Mouse (Mus musculus): ENCODE data around the gene Abca8b. TPM values are rescaled to one million over a fixed set of nuclear protein-coding genes. Genes with fewer than 3 reads are reported as not detected.
A peak's percentile ranks its signal among the peaks of the same experiment; 100 is the strongest.
"Not testable (repeated sequence)": the region's sequence is repeated elsewhere in the genome, so short reads cannot be mapped to it uniquely, and the experiment has no call there.

The Abca8b gene
- polyA plus RNA-seq (2015; fragmentation: Nextera tagmentation; extraction: Ambion mirVana) = 6.4 and 7.8 TPM in 2 replicates

DNA sequence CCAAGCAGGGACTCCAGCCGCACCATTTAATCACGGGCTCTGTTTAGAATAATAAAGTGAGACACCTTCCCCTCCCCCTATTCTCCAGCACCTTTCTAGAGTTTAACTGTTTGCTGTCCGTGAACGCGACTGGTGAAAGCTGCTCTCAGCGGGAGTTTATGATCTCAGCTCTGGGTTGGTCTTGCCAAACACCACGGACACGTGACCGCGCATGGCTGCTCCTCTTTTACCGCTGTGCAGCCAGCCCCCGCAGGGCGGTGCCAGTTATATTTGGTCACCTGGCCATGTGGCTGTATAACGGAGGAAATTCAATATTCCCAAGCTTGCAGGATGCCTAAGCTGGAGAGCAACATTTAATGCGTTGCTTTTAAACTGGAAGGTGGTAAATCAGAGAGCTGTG lies at the start of gene Abca8b:
Gene Abca8b, minus strand, starts transcription at position 222 of the 400 bp plus-strand sequence.
- Histone ChIP-seq H3K4me3 (replicated peaks) (peak within 1 kb of the TSS; percentile 41), H3K27ac (replicated peaks) (peak within 1 kb of the TSS; percentile 78), H3K9ac (no peak within 1 kb of the TSS), H3K36me3 (replicated peaks) (no peaks in the 10 kb centered on the region), H3K9me3 (replicated peaks) (no peaks in the 10 kb centered on the region), H3K4me2 (peak within 1 kb of the TSS; percentile 46), H3K4me1 (replicated peaks) (no peaks in the 10 kb centered on the region), H3K27me3 (peaks cover 3% of the 10 kb centered on the region; the same call in 1 of the 2 replicates)
- under 1% methylated on average over 15 of the region's 15 CpGs for WGBS (ENCODE audit: insufficient replicate concordance)
- peak; percentile 71 for ATAC-seq (ENCODE audit: insufficient read depth)

GRCm38 (mm10) chr11:110037795-110038194 lies 42.1 kb upstream of the Abca8b start:
- Histone ChIP-seq H3K4me2 (no peak overlapping the region), H3K9me3 (replicated peaks) (no peaks in the 10 kb centered on the region), H3K4me1 (replicated peaks) (no peaks in the 10 kb centered on the region), H3K9ac (no peak overlapping the region), H3K27ac (replicated peaks) (no peak overlapping the region), H3K4me3 (replicated peaks) (no peak overlapping the region), H3K36me3 (replicated peaks) (no peaks in the 10 kb centered on the region), H3K27me3 (no peaks in the 10 kb centered on the region)
- 37% methylated on average over 2 of the region's 2 CpGs for WGBS (ENCODE audit: insufficient replicate concordance)
- ATAC-seq (ENCODE audit: insufficient read depth) = no peak

GRCm38 (mm10) chr11:110028913-110029695 lies 33.5 kb upstream of the Abca8b start:
- H3K4me1 ChIP-seq (replicated peaks) = no peaks in the 10 kb centered on the region
- H3K4me2 ChIP-seq = no peak overlapping the region
- peak; percentile 44 for ATAC-seq (ENCODE audit: insufficient read depth)
- H3K9me3 ChIP-seq (replicated peaks) = no peaks in the 10 kb centered on the region
- H3K27me3 ChIP-seq = no peaks in the 10 kb centered on the region
- no peak overlapping the region for H3K4me3 ChIP-seq (replicated peaks)
- 40% methylated on average over 7 of the region's 7 CpGs for WGBS (ENCODE audit: insufficient replicate concordance)
- H3K9ac ChIP-seq = no peak overlapping the region
- no peak overlapping the region for H3K27ac ChIP-seq (replicated peaks)
- no peaks in the 10 kb centered on the region for H3K36me3 ChIP-seq (replicated peaks)

DNA sequence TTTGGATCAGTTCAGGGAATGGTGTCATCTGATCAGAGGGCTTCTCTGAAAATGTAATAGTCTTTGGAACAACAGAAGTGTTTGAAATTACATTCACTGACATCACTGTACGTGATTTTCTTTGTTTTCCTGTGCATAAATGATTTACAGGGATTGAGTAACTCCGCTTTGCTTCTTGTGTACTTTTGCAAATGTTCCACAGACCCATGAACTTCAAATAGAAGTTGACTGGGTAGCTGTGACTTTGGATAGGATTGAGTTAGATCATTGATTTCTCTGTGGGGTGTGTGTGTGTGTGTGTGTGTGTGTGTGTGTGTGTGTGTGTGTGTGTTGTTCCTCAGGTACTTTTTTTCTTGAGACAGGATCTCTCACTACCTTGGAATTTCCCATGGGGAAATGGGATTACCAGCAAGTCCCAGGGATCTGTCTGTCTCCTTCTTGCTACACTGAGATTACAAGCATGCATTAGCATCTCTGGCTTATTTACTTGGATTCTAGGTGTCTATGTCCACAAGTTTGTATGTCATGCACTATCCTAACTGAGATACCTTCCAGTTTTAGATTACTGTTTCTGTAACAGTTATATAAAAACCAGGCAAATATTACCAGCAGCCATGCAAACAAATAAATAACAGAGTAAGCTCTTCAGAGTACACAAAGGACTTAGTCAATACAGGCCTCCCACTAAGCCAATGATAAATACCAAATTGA lies 15.3 kb upstream of the Abca8b start:
- Histone ChIP-seq H3K27me3 (no peaks in the 10 kb centered on the region), H3K9me3 (replicated peaks) (no peaks in the 10 kb centered on the region), H3K4me1 (replicated peaks) (no peaks in the 10 kb centered on the region), H3K27ac (replicated peaks) (no peak overlapping the region; the same call in 1 of the 2 replicates), H3K4me3 (replicated peaks) (no peak overlapping the region), H3K36me3 (replicated peaks) (no peaks in the 10 kb centered on the region), H3K4me2 (no peak overlapping the region), H3K9ac (no peak overlapping the region)
- peak; percentile 82 for ATAC-seq (ENCODE audit: insufficient read depth)
- WGBS (ENCODE audit: insufficient replicate concordance) = 45% methylated on average over 2 of the region's 2 CpGs

- peak overlapping the region; percentile 41 for H3K4me3 ChIP-seq (replicated peaks)
- H3K36me3 ChIP-seq (replicated peaks) = no peaks in the 10 kb centered on the region
- no peaks in the 10 kb centered on the region for H3K4me1 ChIP-seq (replicated peaks)
- no peaks in the 10 kb centered on the region for H3K9me3 ChIP-seq (replicated peaks)
- H3K27me3 ChIP-seq = peaks cover 3% of the 10 kb centered on the region; the same call in 1 of the 2 replicates
- WGBS (ENCODE audit: insufficient replicate concordance) = 7% methylated on average over 3 of the region's 3 CpGs
- peak overlapping the region; percentile 28; the same call in 1 of the 2 replicates for H3K4me2 ChIP-seq
- ATAC-seq (ENCODE audit: insufficient read depth) = peak; percentile 58
- peak overlapping the region; percentile 78 for H3K27ac ChIP-seq (replicated peaks)
- H3K9ac ChIP-seq = no peak overlapping the region
Measured at GRCm38 (mm10) chr11:109995013-109995412, 632 bp downstream of the Abca8b start.

- no peak overlapping the region for H3K9ac ChIP-seq
- no peaks in the 10 kb centered on the region for H3K9me3 ChIP-seq (replicated peaks)
- ATAC-seq (ENCODE audit: insufficient read depth) = no peak
- H3K4me1 ChIP-seq (replicated peaks) = no peaks in the 10 kb centered on the region; the same call in 1 of the 2 replicates
- peak overlapping the region; percentile 41 for H3K4me3 ChIP-seq (replicated peaks)
- H3K36me3 ChIP-seq (replicated peaks) = no peaks in the 10 kb centered on the region
- peak overlapping the region; percentile 78 for H3K27ac ChIP-seq (replicated peaks)
- H3K27me3 ChIP-seq = peaks cover 3% of the 10 kb centered on the region; the same call in 1 of the 2 replicates
- peak overlapping the region; percentile 48 for H3K4me2 ChIP-seq
- 20% methylated on average over 6 of the region's 6 CpGs for WGBS (ENCODE audit: insufficient replicate concordance)
Measured at GRCm38 (mm10) chr11:109994014-109994413, 1.6 kb downstream of the Abca8b start.

- WGBS (ENCODE audit: insufficient replicate concordance) = 37% methylated on average over 3 of the region's 3 CpGs
- ATAC-seq (ENCODE audit: insufficient read depth) = no peak
- no peak overlapping the region for H3K9ac ChIP-seq
- no peaks in the 10 kb centered on the region for H3K9me3 ChIP-seq (replicated peaks)
- H3K36me3 ChIP-seq (replicated peaks) = no peaks in the 10 kb centered on the region
- no peak overlapping the region for H3K4me2 ChIP-seq
- H3K4me1 ChIP-seq (replicated peaks) = no peaks in the 10 kb centered on the region; the same call in 1 of the 2 replicates
- peaks cover 3% of the 10 kb centered on the region; the same call in 1 of the 2 replicates for H3K27me3 ChIP-seq
- no peak overlapping the region for H3K27ac ChIP-seq (replicated peaks)
- no peak overlapping the region for H3K4me3 ChIP-seq (replicated peaks)
Measured at GRCm38 (mm10) chr11:109991270-109991669, 4.4 kb downstream of the Abca8b start.

DNA sequence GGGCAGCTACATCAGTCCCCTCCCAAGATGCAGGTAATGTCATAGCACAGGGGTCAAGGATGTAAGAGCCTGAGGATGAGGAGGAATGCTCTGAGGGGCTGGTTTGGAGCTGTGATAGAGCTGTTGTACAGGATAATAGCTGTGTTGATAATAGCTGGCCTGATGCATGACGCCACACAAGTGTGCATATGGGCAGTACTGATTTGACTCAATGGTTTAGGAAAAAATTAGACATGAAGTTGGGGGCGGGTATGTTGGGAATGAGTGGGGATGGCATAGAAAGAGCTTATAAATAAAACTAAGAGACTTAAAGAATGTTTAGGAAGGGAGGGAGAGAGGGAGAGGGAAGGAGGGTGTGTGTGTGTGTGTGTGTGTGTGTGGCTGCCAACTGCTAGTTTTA lies 5.4 kb downstream of the Abca8b start:
- H3K4me2 ChIP-seq = no peak overlapping the region
- ATAC-seq (ENCODE audit: insufficient read depth) = no peak
- no peak overlapping the region for H3K27ac ChIP-seq (replicated peaks)
- no peaks in the 10 kb centered on the region for H3K9me3 ChIP-seq (replicated peaks)
- H3K4me1 ChIP-seq (replicated peaks) = no peaks in the 10 kb centered on the region; the same call in 1 of the 2 replicates
- H3K9ac ChIP-seq = no peak overlapping the region
- 59% methylated on average over 2 of the region's 2 CpGs for WGBS (ENCODE audit: insufficient replicate concordance)
- no peaks in the 10 kb centered on the region for H3K27me3 ChIP-seq
- H3K36me3 ChIP-seq (replicated peaks) = no peaks in the 10 kb centered on the region
- no peak overlapping the region for H3K4me3 ChIP-seq (replicated peaks)

GRCm38 (mm10) chr11:109988164-109988563 lies 7.5 kb downstream of the Abca8b start:
- H3K27me3 ChIP-seq = no peaks in the 10 kb centered on the region
- no peaks in the 10 kb centered on the region; the same call in 1 of the 2 replicates for H3K4me1 ChIP-seq (replicated peaks)
- WGBS (ENCODE audit: insufficient replicate concordance) = 32% methylated on average over 1 of the region's 1 CpGs
- H3K27ac ChIP-seq (replicated peaks) = 0 out of 2 replicates have a peak overlapping the region, but pooled peaks have one; percentile 38
- H3K9me3 ChIP-seq (replicated peaks) = no peaks in the 10 kb centered on the region
- ATAC-seq (ENCODE audit: insufficient read depth) = no peak
- no peak overlapping the region for H3K9ac ChIP-seq
- H3K4me2 ChIP-seq = no peak overlapping the region
- no peak overlapping the region for H3K4me3 ChIP-seq (replicated peaks)
- H3K36me3 ChIP-seq (replicated peaks) = no peaks in the 10 kb centered on the region

DNA sequence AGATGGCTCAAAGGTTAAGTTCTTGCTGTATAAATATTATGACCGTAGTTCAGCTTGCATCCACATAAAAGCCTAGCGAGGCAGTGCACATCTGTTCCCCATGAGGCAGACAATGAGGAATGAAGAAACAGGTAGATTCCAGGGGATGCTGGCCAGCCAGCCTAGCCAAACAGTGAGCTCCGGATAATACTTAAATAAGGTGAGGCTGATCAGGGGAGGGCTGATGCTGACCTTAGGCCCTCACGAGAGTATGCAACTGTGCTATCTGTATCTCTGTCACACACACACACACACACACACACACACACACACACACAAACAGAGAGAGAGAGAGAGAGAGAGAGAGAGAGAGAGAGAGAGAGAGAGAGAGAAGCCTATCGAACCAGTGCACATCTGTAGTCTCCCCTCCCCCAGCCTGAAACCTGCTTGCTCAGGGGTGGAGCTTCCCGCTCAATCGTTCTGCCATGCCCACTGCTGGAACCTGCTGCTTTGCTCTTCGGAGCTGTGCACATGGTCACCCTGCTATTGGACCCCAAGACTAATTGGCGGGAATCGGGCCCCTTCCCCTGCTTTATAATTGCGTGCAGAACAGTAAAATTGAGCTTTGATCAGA lies 8.1 kb downstream of the Abca8b start:
- not testable (repeated sequence) for H3K4me3 ChIP-seq (replicated peaks); H3K9ac ChIP-seq; H3K27me3 ChIP-seq; H3K4me1 ChIP-seq (replicated peaks); H3K4me2 ChIP-seq; H3K9me3 ChIP-seq (replicated peaks); H3K36me3 ChIP-seq (replicated peaks)
- peak; percentile 26; the same call in 1 of the 2 replicates for ATAC-seq (ENCODE audit: insufficient read depth)
- 40% methylated on average over 11 of the region's 11 CpGs for WGBS (ENCODE audit: insufficient replicate concordance)
- peak overlapping the region; percentile 38; the same call in 1 of the 2 replicates for H3K27ac ChIP-seq (replicated peaks)

DNA sequence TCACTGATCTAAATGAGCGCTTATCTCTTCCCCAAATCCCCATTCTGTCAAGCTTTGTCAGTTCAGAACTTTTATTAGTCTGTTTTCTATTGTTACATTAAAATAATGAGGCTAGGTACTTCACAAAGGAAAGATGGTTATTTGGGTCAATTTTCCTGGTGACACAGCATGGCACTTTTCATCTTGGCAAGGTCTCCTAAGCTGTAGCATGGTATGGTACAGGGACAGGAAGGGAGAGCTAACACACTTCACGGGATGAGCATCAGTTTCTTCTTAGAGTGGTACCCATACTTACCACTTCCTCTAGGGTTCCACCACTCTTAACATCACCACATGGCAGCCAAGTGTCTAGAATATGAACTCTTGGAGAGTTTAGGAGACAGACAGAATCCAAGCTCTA lies 13.8 kb downstream of the Abca8b start:
- WGBS (ENCODE audit: insufficient replicate concordance) = 45% methylated on average over 2 of the region's 2 CpGs
- no peak for ATAC-seq (ENCODE audit: insufficient read depth)

More for the DNA sequence above, 13.8 kb downstream of the Abca8b start:
- no peaks in the 10 kb centered on the region for H3K27me3 ChIP-seq
- H3K27ac ChIP-seq (replicated peaks) = no peak overlapping the region
- H3K4me1 ChIP-seq (replicated peaks) = no peaks in the 10 kb centered on the region
- H3K9me3 ChIP-seq (replicated peaks) = no peaks in the 10 kb centered on the region
- H3K9ac ChIP-seq = no peak overlapping the region
- H3K4me3 ChIP-seq (replicated peaks) = no peak overlapping the region
- no peaks in the 10 kb centered on the region; the same call in none of the 2 replicates for H3K36me3 ChIP-seq (replicated peaks)
- H3K4me2 ChIP-seq = no peak overlapping the region
